Comparison of ENCODE assay signal across 10 mouse cellular contexts in the genomic region with DNA sequence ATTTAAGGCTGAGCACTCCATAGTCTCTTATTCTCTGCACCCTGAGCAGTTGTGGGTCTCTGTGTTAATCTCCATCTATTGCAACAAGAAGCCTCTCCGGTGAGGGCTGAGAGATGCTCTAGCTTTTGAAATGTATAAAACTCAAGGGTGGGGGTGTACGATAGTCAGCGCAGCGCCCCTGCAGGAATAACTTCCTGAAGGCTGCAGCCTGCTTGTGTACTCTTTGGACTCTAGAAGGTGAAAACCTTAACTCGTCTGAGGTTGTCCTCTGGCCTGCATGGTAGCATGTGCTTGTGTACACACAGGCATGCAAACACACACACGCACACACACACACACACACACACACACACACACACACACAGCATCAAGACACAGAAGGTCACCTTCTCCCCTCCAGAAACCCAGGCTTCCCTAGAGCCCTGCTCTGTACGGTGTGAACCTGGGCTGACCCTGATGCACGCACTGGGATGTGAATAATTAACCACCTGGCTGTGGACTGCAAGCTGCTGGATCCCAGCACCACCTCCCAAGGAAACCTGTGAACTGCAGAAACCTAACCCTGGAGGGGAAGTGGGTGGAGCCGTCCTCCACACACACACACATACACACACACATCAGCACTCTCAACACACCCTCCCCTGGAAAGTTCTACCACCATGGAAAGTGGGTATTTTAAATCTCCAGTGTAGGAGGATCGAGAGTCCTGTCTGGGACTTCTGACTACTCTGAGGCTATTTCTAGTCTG. TPM values are rescaled to one million over a fixed set of nuclear protein-coding genes. Genes with fewer than 3 reads are reported as not detected.
DNase-seq lines count a peak whose midpoint lies in the region; ATAC-seq lines count a peak whose summit lies in the region.
"Had no signal": no experiment of that assay in that cellular context is flagged by ENCODE, and none has a peak within 500 bp of the region (broad histone marks: within the 10 kb centered on the region; RNA-seq: fewer than 3 reads in every experiment).

No protein-coding gene starts in this region.

- H3K9ac ChIP-seq in embryonic facial prominence, embryonic 14.5 days (ENCODE audit: low read depth, low read length): no peak overlapping the region
- H3K9ac ChIP-seq in liver, embryonic 15.5 days: no peak overlapping the region

- H3K9me3 ChIP-seq in embryonic facial prominence, embryonic 14.5 days (ENCODE audit: control insufficient read depth, low read length): 0 out of 2 replicates have a peak, but pooled peaks cover 10% of the 10 kb centered on the region
- no peaks in the 10 kb centered on the region for H3K9me3 ChIP-seq in liver, embryonic 15.5 days (replicated peaks)
- H3K9me3 ChIP-seq in hindbrain, embryonic 10.5 days: peaks cover 10% of the 10 kb centered on the region

- H3K27ac ChIP-seq in embryonic facial prominence, embryonic 14.5 days (replicated peaks; ENCODE audit: low read depth, low read length): no peak overlapping the region
- H3K27ac ChIP-seq in liver, embryonic 15.5 days (replicated peaks): no peak overlapping the region
- no peak overlapping the region for H3K27ac ChIP-seq in hindbrain, embryonic 10.5 days
- H3K27ac ChIP-seq: macrophage had no signal

- H3K27me3 ChIP-seq in embryonic facial prominence, embryonic 14.5 days (replicated peaks; ENCODE audit: control insufficient read depth, insufficient read depth, low read length): no peaks in the 10 kb centered on the region
- H3K27me3 ChIP-seq in liver, embryonic 15.5 days: no peaks in the 10 kb centered on the region
- no peaks in the 10 kb centered on the region for H3K27me3 ChIP-seq in hindbrain, embryonic 10.5 days (ENCODE audit: insufficient read depth, poor library complexity, severe bottlenecking)

- peak; percentile 91 for ATAC-seq in frontal cortex, adult (ENCODE audit: low TSS enrichment)
- ATAC-seq in embryonic facial prominence, embryonic 14.5 days (ENCODE audit: low read depth): peak; percentile 86
- peak; percentile 77 for ATAC-seq in liver, embryonic 15.5 days (ENCODE audit: insufficient read depth)

- no peak for DNase-seq in frontal cortex, postnatal 25 days (ENCODE audit: low spot score in 2 of 2)
- DNase-seq in embryonic facial prominence, embryonic 14.5 days (ENCODE audit: low spot score): no peak
- peak; percentile 91 for DNase-seq in kidney, postnatal 14 days
- no peak for DNase-seq in hindbrain, embryonic 10.5 days (ENCODE audit: low spot score)
- no peak for DNase-seq in right cerebral cortex, postnatal 14 days
- no peak for DNase-seq in adrenal gland, adult 2 months

- peaks cover 5% of the 10 kb centered on the region; the same call in 1 of the 2 replicates for H3K36me3 ChIP-seq in embryonic facial prominence, embryonic 14.5 days (ENCODE audit: control insufficient read depth, insufficient read depth, low read length)
- H3K36me3 ChIP-seq in liver, embryonic 15.5 days (replicated peaks): no peaks in the 10 kb centered on the region
- 0 out of 2 replicates have a peak, but pooled peaks cover 9% of the 10 kb centered on the region for H3K36me3 ChIP-seq in hindbrain, embryonic 10.5 days

- no peaks in the 10 kb centered on the region for H3K4me1 ChIP-seq in embryonic facial prominence, embryonic 14.5 days (ENCODE audit: control insufficient read depth, insufficient read depth, low read length)
- peaks cover 17% of the 10 kb centered on the region for H3K4me1 ChIP-seq in liver, embryonic 15.5 days (replicated peaks)
- peaks cover 11% of the 10 kb centered on the region for H3K4me1 ChIP-seq in hindbrain, embryonic 10.5 days (replicated peaks)

- no peak overlapping the region for H3K4me3 ChIP-seq in embryonic facial prominence, embryonic 14.5 days (ENCODE audit: low read depth, low read length)
- H3K4me3 ChIP-seq in liver, embryonic 15.5 days (replicated peaks): no peak overlapping the region
- H3K4me3 ChIP-seq in hindbrain, embryonic 10.5 days: no peak overlapping the region
- H3K4me3 ChIP-seq: erythroblast, embryonic 14.5 days had no signal

- WGBS in embryonic facial prominence, embryonic 14.5 days: 60% methylated on average over 9 of the region's 10 CpGs
- 46% methylated on average over 10 of the region's 10 CpGs for WGBS in liver, embryonic 15.5 days (ENCODE audit: insufficient replicate concordance)
- 75% methylated on average over 10 of the region's 10 CpGs for WGBS in hindbrain, embryonic 10.5 days

- H3K4me2 ChIP-seq in embryonic facial prominence, embryonic 14.5 days (ENCODE audit: low read depth, low read length): no peak overlapping the region
- H3K4me2 ChIP-seq in liver, embryonic 15.5 days: no peak overlapping the region

RNA-seq across cellular contexts. Expression of gene Bmp7, which starts 39.0 kb away (rescaled TPM):
- polyA plus RNA-seq in embryonic facial prominence, embryonic 14.5 days (2014; fragmentation: Nextera tagmentation; extraction: Ambion mirVana): 25.6 and 26.6 TPM in 2 replicates
- polyA plus RNA-seq in liver, embryonic 15.5 days (2015; fragmentation: Nextera tagmentation; extraction: Ambion mirVana): 1.6 and 2.2 TPM in 2 replicates
- 12.9 and 14.8 TPM in 2 replicates for polyA plus RNA-seq in hindbrain, embryonic 10.5 days (2016; fragmentation: Nextera tagmentation; extraction: Ambion mirVana)
- total RNA-seq in adrenal gland, adult 2 months (2021): 10 to 100 TPM; 28.9 to 75.7 TPM
- polyA plus RNA-seq in adrenal gland, adult 2 months (2012; rRNA removed): 90.8 and 96.8 TPM in 2 replicates
- polyA plus RNA-seq: erythroblast, embryonic 14.5 days had no signal
